8 mouse cellular contexts compared by ENCODE assay signal in genomic region chr5:43235997-43236396, GRCm38 (mm10). TPM values are rescaled to one million over a fixed set of nuclear protein-coding genes. Genes with fewer than 3 reads are reported as not detected.
DNase-seq lines count a peak whose midpoint lies in the region; ATAC-seq and TF ChIP-seq lines count a peak whose summit lies in the region.

No protein-coding gene starts in this region.

- no peak for ATAC-seq in heart, embryonic 16.5 days (replicated peaks; ENCODE audit: extremely low read depth, insufficient read depth, low FRiP score)
- ATAC-seq in liver, postnatal 0 days, result no peak

- no peaks in the 10 kb centered on the region for H3K9me3 ChIP-seq in heart, embryonic 16.5 days (replicated peaks; ENCODE audit: control insufficient read depth, low read length)
- H3K9me3 ChIP-seq in hindbrain, embryonic 10.5 days, result no peaks in the 10 kb centered on the region
- no peaks in the 10 kb centered on the region for H3K9me3 ChIP-seq in liver, postnatal 0 days (ENCODE audit: low read length)

- TF ChIP-seq CTCF in liver, postnatal 0 days (IDR thresholded peaks at IDR 0.05; ENCODE audit: low read depth), result no peak

- H3K36me3 ChIP-seq in heart, embryonic 16.5 days (ENCODE audit: control insufficient read depth, insufficient read depth), result no peaks in the 10 kb centered on the region; the same call in 1 of the 2 replicates
- H3K36me3 ChIP-seq in hindbrain, embryonic 10.5 days, result no peaks in the 10 kb centered on the region
- H3K36me3 ChIP-seq in liver, postnatal 0 days (replicated peaks; ENCODE audit: insufficient read depth, low read length), result 0 out of 2 replicates have a peak, but pooled peaks cover 3% of the 10 kb centered on the region

- peak overlapping the region; percentile 68 for H3K4me2 ChIP-seq in heart, embryonic 16.5 days (ENCODE audit: low read depth, low read length)
- H3K4me2 ChIP-seq in liver, postnatal 0 days (ENCODE audit: low read depth, low read length), result peak overlapping the region; percentile 88

- peak overlapping the region; percentile 100 for H3K9ac ChIP-seq in heart, embryonic 16.5 days (ENCODE audit: low read length)
- H3K9ac ChIP-seq in liver, postnatal 0 days (replicated peaks), result peak overlapping the region; percentile 90; the same call in 1 of the 2 replicates

- H3K27ac ChIP-seq in heart, embryonic 16.5 days (ENCODE audit: low read length), result peak overlapping the region; percentile 59; the same call in 1 of the 2 replicates
- no peak overlapping the region for H3K27ac ChIP-seq in hindbrain, embryonic 10.5 days
- H3K27ac ChIP-seq in liver, postnatal 0 days (ENCODE audit: low read depth), result peak overlapping the region; percentile 99

- no peaks in the 10 kb centered on the region for H3K27me3 ChIP-seq in heart, embryonic 16.5 days (ENCODE audit: control insufficient read depth, insufficient read depth, low read length)
- H3K27me3 ChIP-seq in hindbrain, embryonic 10.5 days (ENCODE audit: insufficient read depth, poor library complexity, severe bottlenecking), result peaks cover 11% of the 10 kb centered on the region
- peaks cover 6% of the 10 kb centered on the region; the same call in 1 of the 2 replicates for H3K27me3 ChIP-seq in liver, postnatal 0 days (ENCODE audit: insufficient read depth, low read length)

- peak overlapping the region; percentile 99 for H3K4me3 ChIP-seq in heart, embryonic 16.5 days (ENCODE audit: low read length)
- H3K4me3 ChIP-seq in hindbrain, embryonic 10.5 days, result peak overlapping the region; percentile 90
- peak overlapping the region; percentile 77 for H3K4me3 ChIP-seq in liver, postnatal 0 days (ENCODE audit: low read depth, low read length)

- TF ChIP-seq EP300 in liver, postnatal 0 days (IDR thresholded peaks at IDR 0.05; ENCODE audit: low read depth), result no peak

- peaks cover 10% of the 10 kb centered on the region for H3K4me1 ChIP-seq in heart, embryonic 16.5 days (ENCODE audit: control insufficient read depth, insufficient read depth, low read length)
- H3K4me1 ChIP-seq in hindbrain, embryonic 10.5 days (replicated peaks), result peaks cover 12% of the 10 kb centered on the region
- H3K4me1 ChIP-seq in liver, postnatal 0 days (ENCODE audit: insufficient read depth), result peaks cover 2% of the 10 kb centered on the region; the same call in 1 of the 2 replicates

- 24% methylated on average over 5 of the region's 5 CpGs for WGBS in heart, embryonic 16.5 days
- 36% methylated on average over 5 of the region's 5 CpGs for WGBS in hindbrain, embryonic 10.5 days
- 35% methylated on average over 5 of the region's 5 CpGs for WGBS in liver, postnatal 0 days (ENCODE audit: insufficient replicate concordance)

- DNase-seq in heart, postnatal 4 days, result no peak
- DNase-seq in Muller cell, postnatal 12 days (ENCODE audit: inconsistent ontology term), result peak; percentile 25
- no peak for DNase-seq in hindbrain, embryonic 10.5 days (ENCODE audit: low spot score)
- no peak for DNase-seq in liver, postnatal 0 days
- DNase-seq in adrenal gland, postnatal 10 days, result no peak
- no peak for DNase-seq in right cerebral cortex, postnatal 36 days (ENCODE audit: low spot score in 2 of 2)
- no peak for DNase-seq in B cell, adult 2 months

RNA-seq across cellular contexts. Expression of gene Cpeb2, which starts 3.0 kb away (rescaled TPM):
- polyA plus RNA-seq in heart, embryonic 16.5 days (2015; fragmentation: Nextera tagmentation; extraction: Ambion mirVana), result 4.5 and 4.8 TPM in 2 replicates
- 10 to 100 TPM; 26.0 to 29.4 TPM for total RNA-seq in heart, postnatal 4 days (2021)
- polyA plus RNA-seq in hindbrain, embryonic 10.5 days (2016; fragmentation: Nextera tagmentation; extraction: Ambion mirVana), result 2.3 and 3.4 TPM in 2 replicates
- polyA plus RNA-seq in liver, postnatal 0 days (2015; fragmentation: Nextera tagmentation; extraction: Ambion mirVana), result 2.5 and 3.2 TPM in 2 replicates
- total RNA-seq in adrenal gland, postnatal 10 days (2021), result 10 to 100 TPM; 19.6 to 21.4 TPM
